Comparison of ENCODE assay signal across 9 mouse cellular contexts in the genomic region with DNA sequence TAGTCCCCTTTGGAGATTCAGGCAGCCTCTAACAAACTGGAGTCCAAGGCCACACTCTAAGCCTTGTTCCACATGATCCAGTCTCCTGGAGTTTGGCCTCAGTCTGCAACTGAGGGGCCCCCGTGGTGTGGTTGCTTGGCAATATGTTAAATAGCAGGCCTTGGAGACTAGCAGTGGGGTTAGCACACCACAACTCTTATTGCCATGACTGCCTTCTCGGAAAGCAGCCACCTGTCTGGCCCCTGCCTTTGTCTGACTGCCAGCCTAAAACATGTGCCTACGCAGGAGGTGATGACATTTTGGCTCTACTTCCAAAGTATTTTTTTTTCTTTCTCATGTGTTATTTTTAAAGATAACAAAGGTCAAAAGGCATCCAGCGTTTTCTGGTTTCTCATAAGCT. TPM values are rescaled to one million over a fixed set of nuclear protein-coding genes. Genes with fewer than 3 reads are reported as not detected.
DNase-seq lines count a peak whose midpoint lies in the region; ATAC-seq and TF ChIP-seq lines count a peak whose summit lies in the region.
"Had no signal": no experiment of that assay in that cellular context is flagged by ENCODE, and none has a peak within 500 bp of the region (broad histone marks: within the 10 kb centered on the region; RNA-seq: fewer than 3 reads in every experiment).

No protein-coding gene starts in this region.

- no peaks in the 10 kb centered on the region for H3K9me3 ChIP-seq in lung, postnatal 0 days (ENCODE audit: low read length)
- no peaks in the 10 kb centered on the region for H3K9me3 ChIP-seq in intestine, postnatal 0 days (ENCODE audit: control insufficient read depth)
- H3K9me3 ChIP-seq in midbrain, embryonic 15.5 days = no peaks in the 10 kb centered on the region

- TF ChIP-seq CTCF in lung, postnatal 0 days (IDR thresholded peaks at IDR 0.05) = no peak
- no peak for TF ChIP-seq CTCF in intestine, postnatal 0 days (IDR thresholded peaks at IDR 0.05; ENCODE audit: low read depth)

- no peak overlapping the region for H3K4me3 ChIP-seq in lung, postnatal 0 days (ENCODE audit: low read depth, low read length)
- H3K4me3 ChIP-seq in intestine, postnatal 0 days (ENCODE audit: low read depth, low read length) = peak overlapping the region; percentile 43; the same call in 1 of the 2 replicates
- no peak overlapping the region for H3K4me3 ChIP-seq in midbrain, embryonic 15.5 days

- no peak overlapping the region for H3K9ac ChIP-seq in lung, postnatal 0 days (replicated peaks; ENCODE audit: low read depth)
- peak overlapping the region; percentile 48; the same call in 1 of the 2 replicates for H3K9ac ChIP-seq in intestine, postnatal 0 days (ENCODE audit: low read depth, low read length)
- no peak overlapping the region for H3K9ac ChIP-seq in midbrain, embryonic 15.5 days

- no peaks in the 10 kb centered on the region for H3K36me3 ChIP-seq in lung, postnatal 0 days (ENCODE audit: insufficient read depth, low read length)
- no peaks in the 10 kb centered on the region for H3K36me3 ChIP-seq in intestine, postnatal 0 days (ENCODE audit: control insufficient read depth, insufficient read depth)
- no peaks in the 10 kb centered on the region for H3K36me3 ChIP-seq in midbrain, embryonic 15.5 days (replicated peaks)

- no peak for TF ChIP-seq EP300 in lung, postnatal 0 days (IDR thresholded peaks at IDR 0.05)

- DNase-seq in lung, adult 18-20 months = peak; percentile 14 to 32
- no peak for DNase-seq in lung, postnatal 0 days (ENCODE audit: low spot score)
- peak; percentile 76 for DNase-seq in cerebellum, adult 9-10 months
- DNase-seq in B cell, adult 2 months = no peak
- DNase-seq in urinary bladder, adult 2 months (ENCODE audit: low spot score) = no peak

- 33% methylated on average over 4 of the region's 4 CpGs for WGBS in lung, postnatal 0 days
- 28% methylated on average over 4 of the region's 4 CpGs for WGBS in intestine, postnatal 0 days
- WGBS in midbrain, embryonic 15.5 days = 45% methylated on average over 4 of the region's 4 CpGs

- no peak overlapping the region for H3K27ac ChIP-seq in lung, postnatal 0 days (ENCODE audit: low read length)
- peak overlapping the region; percentile 71 for H3K27ac ChIP-seq in intestine, postnatal 0 days (ENCODE audit: low read depth, low read length)
- no peak overlapping the region for H3K27ac ChIP-seq in midbrain, embryonic 15.5 days

- no peak; the same call in 1 of the 2 replicates for ATAC-seq in lung, postnatal 0 days
- peak; percentile 84 for ATAC-seq in intestine, postnatal 0 days
- ATAC-seq in midbrain, embryonic 15.5 days (replicated peaks) = peak; percentile 76
- ATAC-seq in megakaryocyte progenitor cell, adult 5-6 weeks (replicated peaks; ENCODE audit: poor library complexity) = no peak

- H3K4me1 ChIP-seq in lung, postnatal 0 days (ENCODE audit: insufficient read depth, low read depth, low read length) = no peaks in the 10 kb centered on the region
- H3K4me1 ChIP-seq in intestine, postnatal 0 days (replicated peaks; ENCODE audit: control insufficient read depth, insufficient read depth, low read length) = no peaks in the 10 kb centered on the region
- H3K4me1 ChIP-seq in midbrain, embryonic 15.5 days = no peaks in the 10 kb centered on the region

- no peak overlapping the region for H3K4me2 ChIP-seq in lung, postnatal 0 days (replicated peaks; ENCODE audit: low read depth, low read length)
- peak overlapping the region; percentile 51 for H3K4me2 ChIP-seq in intestine, postnatal 0 days (replicated peaks; ENCODE audit: low read depth)
- H3K4me2 ChIP-seq in midbrain, embryonic 15.5 days = no peak overlapping the region

- no peaks in the 10 kb centered on the region for H3K27me3 ChIP-seq in lung, postnatal 0 days (replicated peaks; ENCODE audit: insufficient read depth, low read length)
- no peaks in the 10 kb centered on the region for H3K27me3 ChIP-seq in intestine, postnatal 0 days (replicated peaks; ENCODE audit: control insufficient read depth, insufficient read depth, low read length)
- no peaks in the 10 kb centered on the region; the same call in 1 of the 2 replicates for H3K27me3 ChIP-seq in midbrain, embryonic 15.5 days (replicated peaks)

RNA-seq across cellular contexts. Expression of a gene that starts 7.5 kb away (rescaled TPM):
- 0.86 and 1.3 TPM in 2 replicates for polyA plus RNA-seq in lung, postnatal 0 days (2015; fragmentation: Nextera tagmentation; extraction: Ambion mirVana)
- polyA plus RNA-seq in intestine, postnatal 0 days (2015; fragmentation: Nextera tagmentation; extraction: Ambion mirVana) = 182 and 193 TPM in 2 replicates
- polyA plus RNA-seq in midbrain, embryonic 15.5 days (2015; fragmentation: Nextera tagmentation; extraction: Ambion mirVana) = 0.59 and 0.77 TPM in 2 replicates
- polyA plus RNA-seq in urinary bladder, adult 2 months (2012; rRNA removed) = 0.06 and 0.10 TPM in 2 replicates
- total RNA-seq in megakaryocyte progenitor cell, adult 5-6 weeks (2015) = not detected in 2 replicates
- total RNA-seq in megakaryocyte progenitor cell, adult 5-6 weeks (2017) = not detected in 2 replicates

RNA-seq across cellular contexts. Expression of a gene that starts 25.9 kb away (rescaled TPM):
- polyA plus RNA-seq in lung, postnatal 0 days (2015; fragmentation: Nextera tagmentation; extraction: Ambion mirVana) = not detected in 2 replicates
- not detected in 2 replicates for polyA plus RNA-seq in intestine, postnatal 0 days (2015; fragmentation: Nextera tagmentation; extraction: Ambion mirVana)
- not detected in 2 replicates for polyA plus RNA-seq in midbrain, embryonic 15.5 days (2015; fragmentation: Nextera tagmentation; extraction: Ambion mirVana)
- not detected in 2 replicates for polyA plus RNA-seq in urinary bladder, adult 2 months (2012; rRNA removed)
- not detected in 2 replicates for total RNA-seq in megakaryocyte progenitor cell, adult 5-6 weeks (2015)
- total RNA-seq in megakaryocyte progenitor cell, adult 5-6 weeks (2017) = not detected in 2 replicates
- total RNA-seq: left cerebral cortex, postnatal 25 days had no signal

Comparison
In these comparisons a context has a peak if more than half of its experiments do, and no peak if none do; other contexts are left out.
1. DNase-seq: peak in lung, adult 18-20 months (2 of 2) and cerebellum, adult 9-10 months (single experiment); none in lung, postnatal 0 days (single experiment), B cell, adult 2 months (0 of 2) and urinary bladder, adult 2 months (single experiment).
2. ATAC-seq: peak in intestine, postnatal 0 days (single experiment) and midbrain, embryonic 15.5 days (single experiment); none in lung, postnatal 0 days (single experiment) and megakaryocyte progenitor cell, adult 5-6 weeks (single experiment).
3. RNA of a gene that starts 7.5 kb away (polyA plus RNA-seq): 182 to 193 TPM in intestine, postnatal 0 days; 0.86 to 1.3 TPM in lung, postnatal 0 days, 0.59 to 0.77 TPM in midbrain, embryonic 15.5 days and 0.06 to 0.10 TPM in urinary bladder, adult 2 months; every median in the first group is over 10 times any median in the second.